Mouse (Mus musculus) heart, adult 2 months (tissue): ENCODE data around the gene Pdss2. TPM values are rescaled to one million over a fixed set of nuclear protein-coding genes. Genes with fewer than 3 reads are reported as not detected.

ENCODE experiments used
- DNase-seq, 2 experiments: peaks; one replicate each; pipeline ENCODE4 v3.0.0; 2021
- H3K27ac ChIP-seq: fragments of 200-600 bp; 2 replicates; pipeline ENCODE4 v1.8.1; 2022
- H3K27me3 ChIP-seq: fragments of 200-500 bp; 2 replicates; pipeline ENCODE4 v1.6.1; 2012; ENCODE audit warnings: mild to moderate bottlenecking, low read length, inconsistent platforms, mixed read lengths; ENCODE audit not compliant: control insufficient read depth, insufficient read depth
- H3K36me3 ChIP-seq: fragments of 200-500 bp; 2 replicates; pipeline ENCODE4 v1.6.1; 2012; ENCODE audit warnings: low read length, inconsistent platforms; ENCODE audit not compliant: control insufficient read depth, insufficient read depth
- H3K4me1 ChIP-seq: fragments of 200-500 bp; 2 replicates; pipeline ENCODE4 v1.6.1; 2011; ENCODE audit warnings: low read length; ENCODE audit not compliant: control insufficient read depth, insufficient read depth
- H3K4me3 ChIP-seq: fragments of 200-600 bp; 2 replicates; pipeline ENCODE4 v1.8.1; 2022
- H3K79me2 ChIP-seq: fragments of 200-500 bp; replicated peaks from 2 replicates; pipeline ENCODE4 v1.6.1; 2012; ENCODE audit warnings: mild to moderate bottlenecking, inconsistent platforms, low read length, moderate library complexity, mixed read lengths; ENCODE audit not compliant: control insufficient read depth, insufficient read depth
- H3K9ac ChIP-seq: fragments of 200-500 bp; 2 replicates; pipeline ENCODE4 v1.6.1; 2012; ENCODE audit warnings: low read depth, mild to moderate bottlenecking, control low read depth, inconsistent platforms, low read length, mixed read lengths
- CTCF ChIP-seq: fragments of 200-600 bp; IDR thresholded peaks from 2 replicates; pipeline ENCODE4 v1.8.1; 2022; ENCODE audit warnings: antibody characterized with exemption, mild to moderate bottlenecking, moderate library complexity
- EP300 ChIP-seq: fragments of 200-500 bp; IDR thresholded peaks from 2 replicates; pipeline ENCODE4 v1.6.1; 2011; ENCODE audit warnings: low read depth, low read length, control low read depth; ENCODE audit not compliant: insufficient read depth
- POLR2A ChIP-seq: fragments of 200-500 bp; IDR thresholded peaks from 2 replicates; pipeline ENCODE4 v1.6.1; 2011; ENCODE audit warnings: mild to moderate bottlenecking, low read depth, low read length, control low read depth; ENCODE audit not compliant: insufficient read depth
- WGBS: fragments of 180-500 bp; shearing (Covaris S2); methylation state at CpG from one replicate; pipeline ENCODE4 v1.1.7; 2018; 5-methylcytosine and 5-hydroxymethylcytosine counted together
- intact Hi-C: fragments of 180-260 bp; cut with DNase I; formaldehyde crosslinking; loops from one replicate; pipeline ENCODE4 v1.15.1; 2025
- polyA plus RNA-seq: library from polyadenylated mRNA; depleted of rRNA; stranded (reverse); fragments of >200 nt; gene quantifications from 2 replicates; pipeline ENCODE4 v1.2.3, GENCODE M21; 2012
- total RNA-seq, 2 experiments: library from RNA; stranded (reverse); gene quantifications; 2 replicates each; pipeline ENCODE4 v1.2.3; 2021

Pdss2 gene
- total and polyA plus RNA-seq, 3 experiments = 16.6 to 33.7 (median 31.1) TPM

GRCm38 (mm10) chr10:43422061-43422770 is 200.9 kb downstream of the Pdss2 start:
- no peaks in the 10 kb centered on the region for H3K79me2 ChIP-seq
- no peak overlapping the region for H3K27ac ChIP-seq
- H3K27me3 ChIP-seq = no peaks in the 10 kb centered on the region
- H3K9ac ChIP-seq = no peak overlapping the region
- H3K36me3 ChIP-seq = no peaks in the 10 kb centered on the region
- no peak overlapping the region for H3K4me3 ChIP-seq
- H3K4me1 ChIP-seq = no peaks in the 10 kb centered on the region
- TF ChIP-seq CTCF = no peak
- TF ChIP-seq POLR2A = no peak
- no peak for TF ChIP-seq EP300
- 75% methylated on average over 15 of the region's 15 CpGs for WGBS
- intact Hi-C loops = no loop called here
- DNase-seq = no peak

DNA sequence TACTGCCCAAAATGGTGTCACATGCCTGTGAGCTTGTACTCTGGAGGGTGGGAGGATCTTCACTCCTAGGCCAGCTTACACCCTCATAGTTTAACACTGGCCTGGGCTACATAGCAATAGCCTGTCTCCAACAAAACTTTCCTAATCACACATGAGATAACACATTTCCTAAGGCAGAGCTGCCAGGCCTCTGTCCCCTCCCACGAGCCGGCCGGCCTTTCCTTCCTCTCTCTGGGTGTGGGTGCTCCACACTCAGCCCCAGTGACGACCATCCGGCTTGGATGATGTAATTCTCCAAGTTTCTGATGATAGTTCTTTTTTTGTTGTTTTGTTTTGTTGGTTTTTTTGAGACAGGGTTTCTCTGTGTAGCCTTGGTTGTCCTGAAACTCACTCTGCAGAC is 203.3 kb downstream of the Pdss2 start:
- Histone ChIP-seq H3K79me2 (no peaks in the 10 kb centered on the region), H3K4me1 (no peaks in the 10 kb centered on the region), H3K27me3 (no peaks in the 10 kb centered on the region), H3K27ac (no peak overlapping the region), H3K9ac (no peak overlapping the region), H3K36me3 (no peaks in the 10 kb centered on the region), H3K4me3 (no peak overlapping the region)
- intact Hi-C loops = no loop called here
- DNase-seq = peak; percentile 26 to 54
- TF ChIP-seq CTCF (no peak), POLR2A (no peak), EP300 (no peak)
- 33% methylated on average over 5 of the region's 5 CpGs for WGBS

GRCm38 (mm10) chr10:43430606-43431005 is 209.3 kb downstream of the Pdss2 start:
- no peak overlapping the region for H3K9ac ChIP-seq

GRCm38 (mm10) chr10:43434326-43434725 is 213.0 kb downstream of the Pdss2 start:
- H3K79me2 ChIP-seq = no peaks in the 10 kb centered on the region
- no peak overlapping the region for H3K9ac ChIP-seq
- 90% methylated on average over 4 of the region's 4 CpGs for WGBS
- TF ChIP-seq POLR2A (no peak), CTCF (no peak), EP300 (no peak)
- H3K4me1 ChIP-seq = no peaks in the 10 kb centered on the region
- no peaks in the 10 kb centered on the region for H3K36me3 ChIP-seq
- no peak for DNase-seq
- H3K27ac ChIP-seq = no peak overlapping the region
- intact Hi-C loops = no loop called here
- H3K4me3 ChIP-seq = no peak overlapping the region
- no peaks in the 10 kb centered on the region for H3K27me3 ChIP-seq

More at GRCm38 (mm10) chr10:43430606-43431005, 209.3 kb downstream of the Pdss2 start:
- intact Hi-C loops = no loop called here
- TF ChIP-seq POLR2A (no peak), CTCF (no peak), EP300 (no peak)
- no peaks in the 10 kb centered on the region for H3K27me3 ChIP-seq
- H3K79me2 ChIP-seq = no peaks in the 10 kb centered on the region
- 75% methylated on average over 5 of the region's 5 CpGs for WGBS
- H3K27ac ChIP-seq = no peak overlapping the region
- no peak for DNase-seq
- H3K4me1 ChIP-seq = no peaks in the 10 kb centered on the region
- H3K36me3 ChIP-seq = no peaks in the 10 kb centered on the region
- H3K4me3 ChIP-seq = no peak overlapping the region

DNA sequence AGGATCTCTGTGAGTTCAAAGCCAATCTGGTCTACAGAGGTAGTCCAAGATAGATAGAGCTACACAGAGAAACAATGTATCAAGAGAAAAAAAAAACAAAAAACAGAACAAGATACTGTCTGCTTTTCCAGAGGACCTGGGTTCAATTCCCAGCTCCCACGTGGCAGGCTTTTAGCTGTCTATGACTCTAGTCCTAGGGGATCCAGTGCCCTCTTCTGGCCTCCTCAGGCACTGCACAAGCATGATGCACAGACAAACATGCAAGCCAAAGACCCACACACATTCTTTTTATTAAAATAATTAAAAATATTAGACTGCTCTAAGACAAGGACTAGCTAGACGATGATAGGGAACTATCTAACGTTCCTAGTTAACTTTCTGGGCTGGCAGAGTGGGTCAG is 214.5 kb downstream of the Pdss2 start:
- Histone ChIP-seq H3K4me1 (no peaks in the 10 kb centered on the region; the same call in 1 of the 2 replicates), H3K4me3 (no peak overlapping the region), H3K9ac (no peak overlapping the region), H3K27ac (no peak overlapping the region), H3K79me2 (no peaks in the 10 kb centered on the region), H3K36me3 (no peaks in the 10 kb centered on the region), H3K27me3 (no peaks in the 10 kb centered on the region)
- no peak for DNase-seq
- intact Hi-C loops = no loop called here
- TF ChIP-seq CTCF (peak; percentile 37), EP300 (no peak), POLR2A (no peak)
- 97% methylated on average over 3 of the region's 3 CpGs for WGBS

DNA sequence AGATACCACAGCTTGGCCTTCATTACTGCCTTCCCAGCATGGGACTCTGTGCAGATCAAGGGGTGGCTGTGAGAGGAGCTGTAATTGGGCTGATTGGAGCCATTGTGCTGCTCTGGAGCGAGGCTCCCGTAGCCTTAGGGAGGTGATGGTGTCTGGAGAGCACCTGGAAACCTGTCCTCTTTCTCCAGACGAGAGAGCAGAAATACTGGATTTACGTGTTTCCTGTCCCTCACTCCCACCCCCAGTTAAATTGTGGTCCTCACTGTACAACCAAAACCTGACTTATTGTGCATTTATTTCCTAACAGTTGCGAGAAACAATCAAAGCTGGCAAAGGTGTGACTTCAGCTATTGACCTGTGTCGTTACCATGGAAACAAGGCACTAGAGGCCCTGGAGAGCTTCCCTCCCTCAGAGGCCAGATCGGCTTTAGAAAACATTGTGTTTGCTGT is 218.2 kb downstream of the Pdss2 start:
- TF ChIP-seq POLR2A = no peak
- no peak for TF ChIP-seq EP300
- no peak for TF ChIP-seq CTCF
- Histone ChIP-seq H3K27ac (no peak overlapping the region), H3K4me1 (no peaks in the 10 kb centered on the region; the same call in 1 of the 2 replicates), H3K4me3 (no peak overlapping the region), H3K36me3 (no peaks in the 10 kb centered on the region), H3K27me3 (no peaks in the 10 kb centered on the region), H3K79me2 (no peaks in the 10 kb centered on the region), H3K9ac (no peak overlapping the region)
- DNase-seq = no peak
- intact Hi-C loops = no loop called here
- WGBS = 68% methylated on average over 7 of the region's 7 CpGs
